Mouse (Mus musculus) c-Kit-positive CD71-negative TER-119-negative erythroid progenitor cells, embryonic 14.5 days (primary cell): Measurements from ENCODE around the gene Map4k3.
"Not testable (repeated sequence)": the region's sequence is repeated elsewhere in the genome, so short reads cannot be mapped to it uniquely, and the experiment has no call there.

Experiments
- DNase-seq: peaks from one replicate; pipeline ENCODE4 v3.0.0-alpha.2; 2013; ENCODE audit warnings: low read depth

Map4k3 gene

GRCm38 (mm10) chr17:80564611-80564924, 163.7 kb downstream of the Map4k3 start:
- DNase-seq: peak; percentile 84

- not testable (repeated sequence) for DNase-seq
Observed at GRCm38 (mm10) chr17:80563762-80564610, 164.3 kb downstream of the Map4k3 start.

DNA sequence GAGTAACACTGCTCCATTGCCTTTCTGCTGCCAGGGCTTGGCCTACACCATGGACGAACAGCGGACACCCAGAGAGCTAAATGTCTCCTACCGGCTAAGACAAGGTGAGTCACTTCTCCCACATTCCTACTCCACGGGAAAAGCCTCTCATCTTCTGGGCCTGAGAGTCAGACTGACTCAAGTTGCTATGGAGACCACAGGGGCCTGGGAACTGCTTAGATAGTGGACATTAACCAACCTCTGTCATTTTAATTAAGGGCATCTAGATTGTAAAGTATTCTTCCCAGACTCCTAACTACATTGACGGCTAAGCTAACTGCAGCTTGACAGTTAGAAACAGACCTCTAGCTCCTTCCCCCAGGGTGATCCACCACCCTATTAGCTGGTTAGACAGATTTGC, 165.5 kb downstream of the Map4k3 start:
- no peak for DNase-seq

GRCm38 (mm10) chr17:80560669-80561401, 167.4 kb downstream of the Map4k3 start:
- peak; percentile 79 for DNase-seq

DNA sequence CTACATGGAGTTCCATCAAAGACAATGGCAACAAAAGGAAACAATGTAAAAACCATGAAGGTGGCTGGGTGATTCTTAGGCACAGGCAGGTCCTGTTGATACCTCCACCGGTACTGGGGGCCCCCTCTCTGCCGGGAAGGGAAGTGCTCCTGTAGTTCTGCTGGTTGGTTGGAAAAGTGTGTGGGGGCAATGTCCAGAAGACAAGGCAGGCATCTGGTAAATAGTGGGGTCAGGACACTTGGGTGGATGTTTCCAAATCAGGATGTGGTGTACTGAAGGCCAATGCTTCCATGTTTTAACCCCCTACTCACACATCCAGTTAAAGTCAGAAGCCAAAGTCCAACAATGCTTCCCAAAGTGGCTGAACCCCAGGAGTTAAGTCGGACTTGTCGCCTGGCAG, 168.5 kb downstream of the Map4k3 start:
- DNase-seq: no peak

DNA sequence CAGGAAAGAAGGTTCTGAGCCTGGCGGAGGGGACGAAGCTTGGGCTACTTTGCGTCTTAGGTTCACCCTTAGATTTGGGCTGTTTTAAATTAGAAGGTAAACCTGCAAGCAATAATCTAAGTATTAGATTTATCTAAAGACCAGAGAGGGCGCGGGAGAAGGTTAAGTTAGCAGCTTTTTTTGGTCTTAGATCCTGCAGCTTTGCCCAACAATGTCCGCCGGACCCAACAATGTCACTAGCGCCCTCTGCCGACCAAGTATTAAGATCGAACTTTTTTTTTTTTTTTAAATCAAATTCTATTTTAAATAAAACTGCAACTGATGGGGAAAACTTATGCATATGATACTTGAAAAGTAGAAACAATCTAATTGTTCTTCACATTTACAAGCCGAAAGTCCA, 169.2 kb downstream of the Map4k3 start:
- DNase-seq: peak; percentile 56

GRCm38 (mm10) chr17:80558583-80558982, 169.7 kb downstream of the Map4k3 start:
- DNase-seq: no peak

GRCm38 (mm10) chr17:80557461-80557860, 170.8 kb downstream of the Map4k3 start:
- no peak for DNase-seq

GRCm38 (mm10) chr17:80553318-80554270, 174.7 kb downstream of the Map4k3 start:
- DNase-seq: peak; percentile 85

DNA sequence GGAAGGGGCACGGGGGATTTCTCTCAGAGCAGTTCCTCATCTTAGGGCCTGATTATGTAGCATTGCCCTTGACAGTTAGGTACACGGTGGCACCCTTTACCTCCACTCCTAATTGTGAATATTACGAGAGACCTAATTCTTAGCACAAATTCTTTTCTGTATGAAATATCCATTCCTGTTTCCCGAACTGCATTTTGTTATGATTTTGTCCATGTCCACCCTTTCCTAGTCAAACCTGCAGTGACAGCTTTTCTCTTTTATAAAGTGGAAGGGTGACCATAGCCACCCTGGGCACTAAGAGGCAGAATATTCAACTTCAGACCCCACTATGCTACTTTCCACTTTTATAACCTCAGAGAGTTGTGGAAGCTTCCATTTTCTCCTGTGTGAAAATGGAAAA, 175.6 kb downstream of the Map4k3 start:
- DNase-seq: no peak

- no peak for DNase-seq
Observed at GRCm38 (mm10) chr17:80550981-80551380, 177.3 kb downstream of the Map4k3 start.

GRCm38 (mm10) chr17:80546846-80547245, 181.4 kb downstream of the Map4k3 start:
- no peak for DNase-seq

GRCm38 (mm10) chr17:80546227-80546626, 182.1 kb downstream of the Map4k3 start:
- no peak for DNase-seq

DNA sequence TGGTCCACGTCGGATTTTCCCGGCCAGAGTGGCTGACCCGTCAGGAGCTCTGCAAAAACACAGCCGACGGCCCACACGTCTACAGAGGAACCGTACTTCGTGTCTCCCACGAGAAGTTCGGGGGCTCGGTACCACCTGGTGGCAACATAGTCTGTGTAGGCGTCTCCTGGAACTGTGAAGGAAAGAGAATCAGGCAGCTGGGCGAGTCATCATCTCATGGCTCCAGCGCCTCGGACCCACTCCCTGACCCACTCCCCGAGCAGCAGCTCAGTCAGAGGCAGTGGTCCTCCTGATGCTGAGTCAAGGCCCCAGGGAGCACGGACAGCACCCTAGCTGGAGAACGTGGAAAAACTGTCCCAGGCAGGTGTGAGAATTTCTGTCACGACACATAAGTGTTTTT, 184.6 kb downstream of the Map4k3 start:
- no peak for DNase-seq

- no peak for DNase-seq
Observed at GRCm38 (mm10) chr17:80537136-80537535, 191.1 kb downstream of the Map4k3 start.

DNA sequence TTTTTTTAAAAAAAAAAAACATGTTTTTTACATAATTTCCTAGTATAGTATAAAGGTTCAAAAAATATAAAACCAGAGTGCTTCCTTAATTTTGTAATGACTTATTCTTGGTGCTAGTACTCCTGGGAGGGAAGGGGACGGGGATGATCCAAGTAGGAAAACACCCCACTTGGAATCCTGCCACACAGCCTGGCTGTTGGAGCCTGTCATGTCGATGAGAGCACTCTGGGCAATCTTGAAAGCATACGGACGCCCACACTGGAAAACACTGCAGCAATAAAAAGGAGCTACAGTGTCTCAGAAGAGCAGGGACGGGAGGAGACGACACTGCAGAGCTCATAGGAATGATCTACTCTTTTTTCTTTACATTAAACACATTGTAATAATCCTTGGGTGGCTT, 192.7 kb downstream of the Map4k3 start:
- no peak for DNase-seq

- not testable (repeated sequence) for DNase-seq
Observed at GRCm38 (mm10) chr17:80531351-80531750, 196.9 kb downstream of the Map4k3 start.
